Mouse (Mus musculus) limb, embryonic 14.5 days (tissue): ENCODE measurements at regions not wholly inside any gene's neighbourhood (a gene's known extent, or its start where the extent isn't known, plus 50 kb on each side); places are given as distances from the start of the nearest gene placed in this dataset.
"Not testable (repeated sequence)": the region's sequence is repeated elsewhere in the genome, so short reads cannot be mapped to it uniquely, and the experiment has no call there.

Experiments
- ATAC-seq: fragments of 200-750 bp; cut with Nextera tagmentation; 2 replicates; pipeline ENCODE4 v1.8.0; 2017; ENCODE audit warnings: low read depth, moderate number of reproducible peaks, moderate TSS enrichment; ENCODE audit not compliant: low FRiP score
- DNase-seq: peaks from one replicate; pipeline ENCODE4 v3.0.0-alpha.2; 2015; ENCODE audit warnings: low spot score
- H3K27ac ChIP-seq: fragments of 300-500 bp; sonication (generic); replicated peaks from 2 replicates; pipeline ENCODE4 v1.5.1; 2014; ENCODE audit warnings: low read depth, mild to moderate bottlenecking, low read length, moderate library complexity, mixed read lengths
- H3K27me3 ChIP-seq: fragments of 300-500 bp; sonication (generic); 2 replicates; pipeline ENCODE4 v1.6.1; 2014; ENCODE audit warnings: low read length, mixed read lengths; ENCODE audit not compliant: control insufficient read depth, insufficient read depth
- H3K36me3 ChIP-seq: fragments of 300-500 bp; sonication (generic); 2 replicates; pipeline ENCODE4 v1.6.1; 2014; ENCODE audit warnings: mild to moderate bottlenecking, low read length, moderate library complexity, mixed read lengths; ENCODE audit not compliant: control insufficient read depth, insufficient read depth
- H3K4me1 ChIP-seq: fragments of 300-500 bp; sonication (generic); 2 replicates; pipeline ENCODE4 v1.6.1; 2014; ENCODE audit warnings: antibody characterized with exemption, low read length, mixed read lengths; ENCODE audit not compliant: control insufficient read depth, insufficient read depth
- H3K4me2 ChIP-seq: fragments of 300-500 bp; sonication (generic); replicated peaks from 2 replicates; pipeline ENCODE4 v1.6.1; 2014; ENCODE audit warnings: low read depth, mild to moderate bottlenecking, low read length, moderate library complexity; ENCODE audit not compliant: severe bottlenecking
- H3K4me3 ChIP-seq: fragments of 300-500 bp; sonication (generic); replicated peaks from 2 replicates; pipeline ENCODE4 v1.5.1; 2014; ENCODE audit warnings: low read length
- H3K9ac ChIP-seq: fragments of 300-500 bp; sonication (generic); 2 replicates; pipeline ENCODE4 v1.6.1; 2014; ENCODE audit warnings: mild to moderate bottlenecking, low read depth, low read length, moderate library complexity; ENCODE audit not compliant: severe bottlenecking
- H3K9me3 ChIP-seq: fragments of 300-500 bp; sonication (generic); 2 replicates; pipeline ENCODE4 v1.6.1; 2016; ENCODE audit warnings: low read length; ENCODE audit not compliant: control insufficient read depth
- POLR2A ChIP-seq: fragments of 200-500 bp; IDR thresholded peaks from 2 replicates; pipeline ENCODE4 v1.8.0; 2012; ENCODE audit warnings: inconsistent platforms, mild to moderate bottlenecking, moderate library complexity, borderline replicate concordance; ENCODE audit not compliant: insufficient read depth, insufficient read length; ENCODE audit errors: extremely low read depth
- WGBS: fragments of 180-500 bp; shearing (Covaris S2); extraction: QIAGEN DNeasy Blood & Tissue Kit; methylation state at CpG from one replicate; pipeline ENCODE4 v1.1.7; 2014; 5-methylcytosine and 5-hydroxymethylcytosine counted together

DNA sequence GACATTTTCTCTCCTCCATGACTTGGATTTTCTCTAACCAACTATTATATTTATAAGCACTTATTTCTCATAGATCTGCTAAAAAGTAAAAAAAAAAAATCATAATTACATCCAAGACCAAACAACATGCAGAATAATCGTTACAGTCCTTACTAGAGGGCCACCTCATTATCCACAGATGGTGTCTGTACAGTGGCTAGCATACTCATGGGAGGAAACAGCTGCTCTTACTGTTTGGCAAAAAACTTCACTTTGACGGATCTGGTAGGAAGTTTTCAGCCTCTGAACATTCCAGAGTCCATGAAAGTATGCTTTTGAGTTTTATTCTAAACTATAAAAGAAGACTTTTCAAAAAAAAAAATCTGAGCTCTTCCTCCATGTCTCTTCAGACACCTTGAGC is 159.1 kb upstream of the Gm10306 start:
- DNase-seq (no peak), ATAC-seq (no peak)
- Histone ChIP-seq H3K36me3 (no peaks in the 10 kb centered on the region), H3K9me3 (no peaks in the 10 kb centered on the region), H3K4me3 (no peak overlapping the region), H3K4me1 (no peaks in the 10 kb centered on the region), H3K4me2 (no peak overlapping the region), H3K9ac (no peak overlapping the region), H3K27me3 (no peaks in the 10 kb centered on the region), H3K27ac (no peak overlapping the region)
- 26% methylated on average over 2 of the region's 2 CpGs for WGBS
- TF ChIP-seq POLR2A = no peak

DNA sequence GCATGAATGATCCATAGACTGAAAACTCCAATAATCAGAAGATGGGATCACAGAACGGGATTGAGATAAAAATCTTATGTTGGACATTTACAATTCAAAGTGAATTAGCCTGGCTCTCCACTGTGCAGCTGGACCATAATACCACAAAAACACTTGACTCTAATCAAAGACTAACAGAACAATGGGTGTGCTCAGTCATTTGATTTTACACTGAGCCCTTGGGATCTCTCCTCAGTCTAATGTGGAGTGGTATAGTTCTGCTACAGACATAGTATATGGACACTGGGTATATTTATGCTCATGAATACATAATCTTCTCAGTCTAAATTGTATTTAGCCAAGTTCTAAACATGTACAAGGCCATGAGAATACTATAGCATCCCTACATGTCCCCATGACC is 149.4 kb upstream of the Gm10306 start:
- DNase-seq (no peak), ATAC-seq (no peak)
- Histone ChIP-seq H3K27ac (no peak overlapping the region), H3K4me3 (no peak overlapping the region), H3K9me3 (no peaks in the 10 kb centered on the region), H3K36me3 (no peaks in the 10 kb centered on the region), H3K4me1 (no peaks in the 10 kb centered on the region), H3K9ac (no peak overlapping the region), H3K4me2 (no peak overlapping the region), H3K27me3 (no peaks in the 10 kb centered on the region)
- WGBS = 87% methylated on average over 1 of the region's 1 CpGs
- no peak for TF ChIP-seq POLR2A

DNA sequence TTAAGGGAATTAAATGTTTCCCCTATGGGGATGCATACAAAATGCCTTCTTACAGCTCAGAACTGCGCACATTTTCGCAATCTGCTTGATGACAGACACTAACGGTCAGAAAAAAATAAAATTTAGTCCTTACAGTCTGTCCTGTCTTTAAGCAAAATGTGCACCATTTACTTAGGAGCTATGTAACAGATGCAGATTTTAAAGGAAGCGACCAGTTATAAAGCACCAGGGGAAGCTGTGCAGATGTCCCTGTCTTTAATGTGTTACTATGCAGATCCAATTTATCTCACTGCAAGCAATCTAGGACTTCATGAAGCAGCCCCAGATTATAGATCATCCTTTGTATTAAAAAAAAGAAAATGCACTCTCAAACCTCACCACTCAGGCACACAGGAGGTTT is 148.8 kb upstream of the Gm10306 start:
- H3K9me3 ChIP-seq = no peaks in the 10 kb centered on the region
- H3K4me1 ChIP-seq = no peaks in the 10 kb centered on the region
- 80% methylated on average over 4 of the region's 4 CpGs for WGBS
- no peak for DNase-seq
- H3K4me2 ChIP-seq = no peak overlapping the region
- no peaks in the 10 kb centered on the region for H3K36me3 ChIP-seq
- no peaks in the 10 kb centered on the region for H3K27me3 ChIP-seq
- no peak overlapping the region for H3K27ac ChIP-seq
- H3K4me3 ChIP-seq = no peak overlapping the region
- no peak for TF ChIP-seq POLR2A
- no peak overlapping the region for H3K9ac ChIP-seq
- ATAC-seq = no peak

DNA sequence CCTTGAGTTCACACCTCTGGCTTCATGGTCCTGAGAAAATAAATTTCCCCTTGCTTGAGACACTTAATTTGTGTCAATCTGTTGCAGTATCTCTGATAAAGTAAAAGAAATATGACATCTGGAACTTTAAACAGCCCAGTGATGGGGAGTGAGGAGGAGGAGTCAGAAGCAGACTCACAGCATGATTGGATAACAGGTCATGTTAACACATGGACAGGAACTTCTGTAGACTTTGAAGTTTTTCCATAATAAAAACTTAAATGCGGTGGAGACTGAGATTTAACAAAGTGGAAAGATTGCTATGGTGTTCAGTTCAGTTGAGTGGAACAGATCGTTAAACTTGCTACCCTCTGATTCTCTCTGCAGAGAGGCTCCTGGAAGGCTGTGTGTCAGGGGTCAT is 143.7 kb upstream of the Gm10306 start:
- H3K27ac ChIP-seq = no peak overlapping the region
- no peak overlapping the region for H3K4me2 ChIP-seq
- ATAC-seq (no peak), DNase-seq (no peak)
- H3K4me3 ChIP-seq = no peak overlapping the region
- WGBS = 28% methylated on average over 2 of the region's 2 CpGs
- no peak overlapping the region for H3K9ac ChIP-seq
- H3K9me3 ChIP-seq = no peaks in the 10 kb centered on the region
- no peaks in the 10 kb centered on the region for H3K27me3 ChIP-seq
- H3K36me3 ChIP-seq = no peaks in the 10 kb centered on the region
- no peak for TF ChIP-seq POLR2A
- H3K4me1 ChIP-seq = no peaks in the 10 kb centered on the region

DNA sequence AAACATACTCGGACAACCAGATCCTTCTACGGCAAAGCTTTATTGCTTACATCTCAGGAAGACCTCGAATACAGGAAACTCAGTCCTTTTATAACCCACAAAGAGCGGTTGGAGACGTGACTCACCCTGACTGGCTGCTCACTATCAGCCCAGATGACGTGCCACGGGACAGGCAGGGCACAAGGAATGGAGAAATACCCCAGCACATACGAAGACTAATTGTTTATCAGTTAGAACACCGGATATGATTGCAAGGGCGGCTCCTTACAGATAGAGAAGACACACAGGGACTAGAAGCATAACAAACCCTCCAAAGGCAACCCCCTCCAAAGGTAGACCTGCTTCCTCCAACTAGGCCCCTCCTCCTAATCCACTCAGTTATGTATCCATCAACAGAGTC is 130.8 kb upstream of the Gm10306 start:
- not testable (repeated sequence) for H3K9me3 ChIP-seq, H3K4me1 ChIP-seq, ATAC-seq, H3K9ac ChIP-seq, H3K4me2 ChIP-seq, H3K27me3 ChIP-seq, H3K36me3 ChIP-seq, H3K27ac ChIP-seq, H3K4me3 ChIP-seq, DNase-seq
- 98% methylated on average over 6 of the region's 10 CpGs for WGBS

DNA sequence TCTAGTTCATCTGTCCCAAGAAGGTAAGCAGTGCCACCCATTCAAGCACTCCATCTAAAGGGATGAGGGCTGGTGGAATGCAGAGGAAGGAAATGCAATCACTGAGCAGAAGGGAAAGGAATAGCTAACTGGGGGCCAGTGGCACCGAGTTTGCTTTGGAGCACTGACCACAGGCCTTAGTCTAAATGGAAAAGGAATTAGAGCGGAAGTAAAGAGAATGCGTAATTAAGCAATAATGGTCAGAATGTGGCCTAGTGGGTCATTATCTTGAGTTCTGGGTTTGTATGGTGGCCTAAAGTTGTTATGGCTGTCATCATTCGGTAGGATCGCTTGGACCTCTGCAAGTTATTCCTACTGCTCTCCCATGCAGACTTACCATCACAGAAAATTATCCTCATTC is 128.8 kb upstream of the Gm10306 start:
- Histone ChIP-seq H3K4me2 (no peak overlapping the region), H3K9me3 (no peaks in the 10 kb centered on the region), H3K36me3 (no peaks in the 10 kb centered on the region), H3K4me3 (no peak overlapping the region), H3K4me1 (no peaks in the 10 kb centered on the region), H3K27ac (no peak overlapping the region), H3K9ac (no peak overlapping the region), H3K27me3 (no peaks in the 10 kb centered on the region)
- TF ChIP-seq POLR2A = no peak
- no peak for ATAC-seq
- DNase-seq = no peak
- WGBS = 93% methylated on average over 5 of the region's 5 CpGs
